Mouse (Mus musculus) stomach, postnatal 0 days (tissue): Measurements from ENCODE around the gene Sumo3.

Source experiments
- CTCF ChIP-seq: IDR thresholded peaks from 2 replicates; pipeline ENCODE4 v1.5.1; 2016; ENCODE audit warnings: antibody characterized with exemption, low read depth, mild to moderate bottlenecking, moderate library complexity
- EP300 ChIP-seq: optimal IDR thresholded peaks from 2 replicates; pipeline ENCODE3; 2016; ENCODE audit warnings: antibody characterized with exemption

GRCm38 (mm10) chr10:77622055-77622988 lies 16.4 kb downstream of the Sumo3 start, which contains the start of gene Ube2g2:
- TF ChIP-seq EP300: peak; percentile 67
- no peak for TF ChIP-seq CTCF
